Mouse (Mus musculus) lung, postnatal 0 days (tissue): ENCODE measurements around the gene Arhgap32.

Experiments used
- CTCF ChIP-seq: IDR thresholded peaks from 2 replicates; pipeline ENCODE4 v1.5.1; 2016; ENCODE audit warnings: antibody characterized with exemption, mild to moderate bottlenecking
- EP300 ChIP-seq: IDR thresholded peaks from 2 replicates; pipeline ENCODE4 v1.6.1; 2016; ENCODE audit warnings: antibody characterized with exemption, mild to moderate bottlenecking, control low read depth

- TF ChIP-seq CTCF = no peak
- TF ChIP-seq EP300 = no peak
Observed at GRCm38 (mm10) chr9:32101488-32101887, 14.4 kb upstream of the Arhgap32 start.
